11 mouse cellular contexts compared by ENCODE assay signal in the genomic region with DNA sequence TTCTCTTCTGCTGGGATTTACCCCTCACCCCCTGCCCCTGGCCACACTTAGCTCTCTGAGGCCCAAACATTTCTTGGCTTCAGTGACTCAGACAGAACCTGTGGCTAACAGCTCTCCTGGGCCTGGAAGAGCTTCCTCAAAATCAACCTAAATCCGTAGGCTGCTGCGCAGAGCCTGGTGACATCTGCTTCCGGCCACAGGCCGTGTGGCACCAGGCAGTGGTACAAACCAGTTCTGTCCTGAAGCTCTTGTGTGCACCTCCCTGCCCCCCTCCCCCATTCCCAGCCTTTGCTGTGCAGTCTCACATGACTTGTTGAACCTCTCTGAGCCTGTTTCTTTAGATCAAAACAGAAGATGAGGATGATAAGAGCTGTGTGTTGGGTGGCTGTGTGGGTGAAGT. TPM values are rescaled to one million over a fixed set of nuclear protein-coding genes. Genes with fewer than 3 reads are reported as not detected.
DNase-seq lines count a peak whose midpoint lies in the region; ATAC-seq and TF ChIP-seq lines count a peak whose summit lies in the region.
"Had no signal": no experiment of that assay in that cellular context is flagged by ENCODE, and none has a peak within 500 bp of the region (broad histone marks: within the 10 kb centered on the region; RNA-seq: fewer than 3 reads in every experiment).

No protein-coding gene starts in this region.

- H3K27ac ChIP-seq in gastrocnemius, adult 2 months, result peak overlapping the region; percentile 40
- peak overlapping the region; percentile 63 for H3K27ac ChIP-seq in liver, adult 2 months (replicated peaks; ENCODE audit: insufficient read depth, low read depth, low read length)
- H3K27ac ChIP-seq in forebrain, embryonic 14.5 days (ENCODE audit: low read depth, low read length), result no peak overlapping the region
- H3K27ac ChIP-seq: neural tube, embryonic 12.5 days had no signal

- H3K36me3 ChIP-seq in E14TG2a.4 (ENCODE audit: insufficient read depth, low read length), result peaks cover 28% of the 10 kb centered on the region
- H3K36me3 ChIP-seq in liver, adult 2 months (ENCODE audit: control insufficient read depth, insufficient read depth, low read length), result no peaks in the 10 kb centered on the region
- H3K36me3 ChIP-seq in forebrain, embryonic 14.5 days (ENCODE audit: control insufficient read depth, insufficient read depth, low read length), result no peaks in the 10 kb centered on the region
- H3K36me3 ChIP-seq: neural tube, embryonic 12.5 days had no signal

- ATAC-seq in forebrain, embryonic 14.5 days, result no peak

- DNase-seq in gastrocnemius, adult 2 months, result no peak
- DNase-seq in gastrocnemius, adult 8-10 months (ENCODE audit: low spot score in 2 of 2), result no peak
- no peak for DNase-seq in liver, adult 2 months (ENCODE audit: extremely low read depth, low read depth, low spot score)
- DNase-seq in spleen, adult 12 weeks (ENCODE audit: low spot score), result peak; percentile 50
- no peak for DNase-seq in urinary bladder, adult 2 months (ENCODE audit: low spot score)
- no peak for DNase-seq in forebrain, embryonic 14.5 days (ENCODE audit: low spot score)
- DNase-seq in frontal cortex, postnatal 36 days (ENCODE audit: low spot score in 2 of 2), result no peak
- DNase-seq: kidney, adult 18-20 months had no signal

- H3K4me3 ChIP-seq in gastrocnemius, adult 2 months, result peak overlapping the region; percentile 51
- H3K4me3 ChIP-seq in E14TG2a.4 (replicated peaks; ENCODE audit: low read length), result peak overlapping the region; percentile 76
- peak overlapping the region; percentile 45 for H3K4me3 ChIP-seq in liver, adult 2 months (ENCODE audit: insufficient read depth, low read depth, low read length)
- no peak overlapping the region for H3K4me3 ChIP-seq in forebrain, embryonic 14.5 days (ENCODE audit: low read depth, low read length)
- H3K4me3 ChIP-seq: neural tube, embryonic 12.5 days had no signal

- 88% methylated on average over 4 of the region's 4 CpGs for WGBS in liver, adult 2 months
- 92% methylated on average over 4 of the region's 4 CpGs for whole genome bisulfite sequencing in forebrain, embryonic 14.5 days

- no peak for TF ChIP-seq POLR2A in liver, adult 2 months (IDR thresholded peaks at IDR 0.05; ENCODE audit: extremely low read depth, insufficient read depth, low read length)

- no peaks in the 10 kb centered on the region for H3K9me3 ChIP-seq in E14TG2a.4 (ENCODE audit: low read length)
- no peaks in the 10 kb centered on the region for H3K9me3 ChIP-seq in forebrain, embryonic 14.5 days (replicated peaks; ENCODE audit: control insufficient read depth, low read length)
- H3K9me3 ChIP-seq: neural tube, embryonic 12.5 days had no signal

- intact Hi-C loops in gastrocnemius, adult 2 months (cut with DNase I), result no loop called here

- no peaks in the 10 kb centered on the region for H3K79me2 ChIP-seq in liver, adult 2 months (ENCODE audit: control insufficient read depth, insufficient read depth, low read length)

- H3K4me1 ChIP-seq in E14TG2a.4 (replicated peaks; ENCODE audit: low read depth, low read length), result peaks cover 98% of the 10 kb centered on the region
- H3K4me1 ChIP-seq in liver, adult 2 months (ENCODE audit: control insufficient read depth, insufficient read depth, low read length), result no peaks in the 10 kb centered on the region
- H3K4me1 ChIP-seq in forebrain, embryonic 14.5 days (ENCODE audit: control insufficient read depth, insufficient read depth, low read length), result no peaks in the 10 kb centered on the region

- no peak overlapping the region for H3K4me2 ChIP-seq in forebrain, embryonic 14.5 days (ENCODE audit: low read length)
- H3K4me2 ChIP-seq: neural tube, embryonic 12.5 days had no signal

- TF ChIP-seq CTCF in gastrocnemius, adult 2 months (IDR thresholded peaks at IDR 0.05), result no peak
- no peak for TF ChIP-seq CTCF in E14TG2a.4 (conservative IDR thresholded peaks at IDR 0.05; ENCODE audit: low read length)
- no peak for TF ChIP-seq CTCF in liver, adult 2 months (IDR thresholded peaks at IDR 0.05; ENCODE audit: low read depth, low read length)

- H3K27me3 ChIP-seq in E14TG2a.4 (ENCODE audit: insufficient read depth, low read length), result no peaks in the 10 kb centered on the region
- no peaks in the 10 kb centered on the region for H3K27me3 ChIP-seq in liver, adult 2 months (ENCODE audit: control insufficient read depth, insufficient read depth, low read length)
- no peaks in the 10 kb centered on the region for H3K27me3 ChIP-seq in forebrain, embryonic 14.5 days (replicated peaks; ENCODE audit: control insufficient read depth, insufficient read depth, low read length)
- H3K27me3 ChIP-seq: neural tube, embryonic 12.5 days had no signal

- peak overlapping the region; percentile 54; the same call in 1 of the 2 replicates for H3K9ac ChIP-seq in liver, adult 2 months (ENCODE audit: low read depth, low read length)
- no peak overlapping the region for H3K9ac ChIP-seq in forebrain, embryonic 14.5 days (ENCODE audit: low read length)
- H3K9ac ChIP-seq: neural tube, embryonic 12.5 days had no signal

RNA-seq across cellular contexts. Expression of gene Laptm5, which starts 1.1 kb away (rescaled TPM):
- total RNA-seq in gastrocnemius, adult 2 months (2021), result 1 to 10 TPM; 2.5 to 5.3 TPM
- 1 to 10 TPM; 2.2 to 4.3 (median 2.6) TPM for total RNA-seq in gastrocnemius, adult 8-10 months (2022)
- 4.8 and 5.4 TPM in 2 replicates for total RNA-seq in liver, adult 2 months (2014; rRNA removed)
- 18.9 and 31.5 TPM in 2 replicates for polyA plus RNA-seq in liver, adult 2 months (2012; rRNA removed)
- polyA plus RNA-seq in urinary bladder, adult 2 months (2012; rRNA removed), result 50.5 and 51.9 TPM in 2 replicates
- 27.6 and 31.9 TPM in 2 replicates for polyA plus RNA-seq in forebrain, embryonic 14.5 days (2014; fragmentation: Nextera tagmentation; extraction: Ambion mirVana)

RNA-seq across cellular contexts. Expression of gene Matn1, which starts 30.2 kb away (rescaled TPM):
- total RNA-seq in gastrocnemius, adult 2 months (2021), result not detected
- not detected for total RNA-seq in gastrocnemius, adult 8-10 months (2022)
- total RNA-seq in liver, adult 2 months (2014; rRNA removed), result not detected in 2 replicates
- not detected in 2 replicates for polyA plus RNA-seq in liver, adult 2 months (2012; rRNA removed)
- polyA plus RNA-seq in urinary bladder, adult 2 months (2012; rRNA removed), result 0.04 TPM in 1 of 2 replicates, not detected in the other
- polyA plus RNA-seq in forebrain, embryonic 14.5 days (2014; fragmentation: Nextera tagmentation; extraction: Ambion mirVana), result 0.09 and 0.10 TPM in 2 replicates
- polyA plus RNA-seq: C2C12 had no signal
